Mouse (Mus musculus) heart, embryonic 12.5 days (tissue): ENCODE data around the gene Prr14. TPM values are rescaled to one million over a fixed set of nuclear protein-coding genes. Genes with fewer than 3 reads are reported as not detected.
"Not testable (repeated sequence)": the region's sequence is repeated elsewhere in the genome, so short reads cannot be mapped to it uniquely, and the experiment has no call there.

ENCODE experiments used
- ATAC-seq: fragments of 200-750 bp; cut with Nextera tagmentation; 2 replicates; pipeline ENCODE4 v1.8.0; 2017; ENCODE audit warnings: moderate TSS enrichment, moderate library complexity; ENCODE audit not compliant: insufficient number of reproducible peaks, low FRiP score
- H3K27ac ChIP-seq: fragments of 300-500 bp; sonication (generic); 2 replicates; pipeline ENCODE4 v1.5.1; 2016; ENCODE audit warnings: mild to moderate bottlenecking, moderate library complexity; ENCODE audit not compliant: poor library complexity, severe bottlenecking
- H3K27me3 ChIP-seq: fragments of 300-500 bp; sonication (generic); replicated peaks from 2 replicates; pipeline ENCODE4 v1.6.1; 2016; ENCODE audit warnings: mild to moderate bottlenecking, moderate library complexity
- H3K36me3 ChIP-seq: fragments of 300-500 bp; sonication (generic); 2 replicates; pipeline ENCODE4 v1.6.1; 2016; ENCODE audit warnings: mild to moderate bottlenecking, moderate library complexity
- H3K4me1 ChIP-seq: fragments of 300-500 bp; sonication (generic); replicated peaks from 2 replicates; pipeline ENCODE4 v1.6.1; 2016; ENCODE audit warnings: mild to moderate bottlenecking
- H3K4me2 ChIP-seq: fragments of 300-500 bp; sonication (generic); 2 replicates; pipeline ENCODE4 v1.6.1; 2016; ENCODE audit warnings: mild to moderate bottlenecking, moderate library complexity
- H3K4me3 ChIP-seq: fragments of 300-500 bp; sonication (generic); 2 replicates; pipeline ENCODE4 v1.5.1; 2016; ENCODE audit warnings: mild to moderate bottlenecking
- H3K9ac ChIP-seq: fragments of 300-500 bp; sonication (generic); 2 replicates; pipeline ENCODE4 v1.6.1; 2016; ENCODE audit warnings: mild to moderate bottlenecking, moderate library complexity
- H3K9me3 ChIP-seq: fragments of 300-500 bp; sonication (generic); replicated peaks from 2 replicates; pipeline ENCODE4 v1.6.1; 2016; ENCODE audit warnings: mild to moderate bottlenecking, moderate library complexity
- WGBS: fragments of 180-500 bp; shearing (Covaris S2); methylation state at CpG from one replicate; pipeline ENCODE4 v1.1.7; 2016; 5-methylcytosine and 5-hydroxymethylcytosine counted together
- polyA plus RNA-seq: library from polyadenylated mRNA; unstranded; fragments of >200 nt; fragmentation: Nextera tagmentation; extraction: Ambion mirVana; gene quantifications from 2 replicates; pipeline ENCODE4 v1.2.1, GENCODE M21; 2016

The Prr14 gene
- polyA plus RNA-seq, 1 experiment from 2014 or later, result 33.8 TPM

DNA sequence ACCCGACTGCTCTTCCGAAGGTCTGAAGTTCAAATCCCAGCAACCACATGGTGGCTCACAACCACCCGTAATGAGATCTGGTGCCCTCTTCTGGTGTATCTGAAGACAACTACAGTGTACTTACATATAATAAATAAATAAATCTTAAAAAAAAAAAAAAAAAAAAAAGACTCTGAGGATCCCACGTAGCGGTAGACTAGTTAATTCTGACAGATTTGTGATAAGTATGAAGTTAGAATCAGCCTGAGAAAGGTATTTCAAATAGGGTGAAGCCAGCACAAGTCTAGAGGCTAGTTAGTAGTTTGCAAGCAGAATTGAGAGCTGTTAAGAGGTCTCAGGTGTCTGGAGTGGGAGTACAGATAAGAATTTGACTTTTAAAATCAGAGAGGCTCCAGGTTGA lies 29.0 kb downstream of the Prr14 start:
- 89% methylated on average over 5 of the region's 5 CpGs for WGBS
- not testable (repeated sequence) for H3K4me3 ChIP-seq, H3K4me1 ChIP-seq, H3K9me3 ChIP-seq, H3K9ac ChIP-seq, H3K27me3 ChIP-seq, H3K4me2 ChIP-seq, ATAC-seq, H3K27ac ChIP-seq
- H3K36me3 ChIP-seq, result peaks cover 91% of the 10 kb centered on the region

DNA sequence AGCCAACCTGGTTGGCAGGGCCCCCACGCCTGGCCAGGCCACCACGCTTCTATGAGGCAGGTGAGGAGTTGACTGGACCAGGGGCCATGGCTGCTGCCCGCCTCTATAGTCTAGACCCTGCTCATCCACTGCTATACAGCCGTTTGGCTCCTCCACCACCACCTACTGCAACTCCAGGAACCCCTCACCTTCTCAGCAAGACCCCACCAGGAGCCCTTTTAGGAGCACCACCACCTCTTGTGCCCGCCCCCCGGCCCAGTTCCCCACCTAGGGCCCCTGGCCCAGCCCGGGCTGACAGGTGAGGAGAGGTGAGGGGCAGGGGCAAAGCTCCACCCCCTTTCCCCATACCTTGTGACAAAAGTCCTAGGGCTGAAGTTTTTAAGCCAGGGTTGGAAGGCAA lies 30.6 kb downstream of the Prr14 start:
- no peak overlapping the region for H3K4me3 ChIP-seq
- WGBS, result 94% methylated on average over 7 of the region's 7 CpGs

DNA sequence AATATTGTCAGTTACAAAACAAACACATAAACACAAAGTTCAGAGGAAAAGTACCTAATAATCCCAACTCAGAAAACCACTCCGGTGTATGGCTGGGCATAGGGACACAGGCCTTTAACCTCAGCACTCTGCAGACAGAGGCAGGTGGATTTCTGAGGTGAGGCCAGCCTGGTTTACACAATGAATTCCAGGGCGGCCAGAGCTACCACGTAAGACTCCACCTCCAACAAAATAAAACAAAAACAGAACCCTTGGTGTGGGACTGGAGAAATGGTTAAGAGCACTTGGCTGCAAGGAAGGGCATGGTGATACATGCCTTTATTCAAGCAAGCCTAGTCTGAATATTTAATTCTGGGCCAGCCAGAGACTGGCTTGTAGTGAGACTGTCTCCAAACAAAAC lies 32.4 kb downstream of the Prr14 start:
- H3K9me3 ChIP-seq, result no peaks in the 10 kb centered on the region

More for the DNA sequence above, 30.6 kb downstream of the Prr14 start:
- no peak for ATAC-seq
- H3K36me3 ChIP-seq, result peaks cover 78% of the 10 kb centered on the region
- H3K9ac ChIP-seq, result no peak overlapping the region
- H3K4me1 ChIP-seq, result 0 out of 2 replicates have a peak, but pooled peaks cover 6% of the 10 kb centered on the region
- no peaks in the 10 kb centered on the region for H3K9me3 ChIP-seq
- H3K27me3 ChIP-seq, result no peaks in the 10 kb centered on the region
- no peak overlapping the region for H3K4me2 ChIP-seq
- no peak overlapping the region for H3K27ac ChIP-seq

GRCm38 (mm10) chr7:127494648-127495047 lies 35.2 kb downstream of the Prr14 start:
- no peak for ATAC-seq
- no peaks in the 10 kb centered on the region for H3K9me3 ChIP-seq
- no peak overlapping the region for H3K27ac ChIP-seq
- H3K4me1 ChIP-seq, result 0 out of 2 replicates have a peak, but pooled peaks cover 6% of the 10 kb centered on the region
- no peaks in the 10 kb centered on the region for H3K27me3 ChIP-seq
- H3K36me3 ChIP-seq, result peaks cover 34% of the 10 kb centered on the region
- H3K9ac ChIP-seq, result no peak overlapping the region
- no peak overlapping the region for H3K4me2 ChIP-seq
- H3K4me3 ChIP-seq, result no peak overlapping the region

More for the DNA sequence above, 32.4 kb downstream of the Prr14 start:
- no peak overlapping the region for H3K9ac ChIP-seq
- no peak overlapping the region for H3K27ac ChIP-seq
- 87% methylated on average over 3 of the region's 3 CpGs for WGBS
- 0 out of 2 replicates have a peak, but pooled peaks cover 6% of the 10 kb centered on the region for H3K4me1 ChIP-seq
- no peak overlapping the region for H3K4me3 ChIP-seq
- H3K36me3 ChIP-seq, result peaks cover 60% of the 10 kb centered on the region
- H3K27me3 ChIP-seq, result no peaks in the 10 kb centered on the region
- no peak for ATAC-seq
- H3K4me2 ChIP-seq, result no peak overlapping the region

GRCm38 (mm10) chr7:127497382-127497781 lies 38.0 kb downstream of the Prr14 start:
- no peak overlapping the region for H3K4me3 ChIP-seq
- no peaks in the 10 kb centered on the region for H3K9me3 ChIP-seq
- 0 out of 2 replicates have a peak, but pooled peaks cover 6% of the 10 kb centered on the region for H3K4me1 ChIP-seq
- 90% methylated on average over 2 of the region's 2 CpGs for WGBS
- H3K36me3 ChIP-seq, result peaks cover 7% of the 10 kb centered on the region
- H3K27ac ChIP-seq, result no peak overlapping the region
- H3K9ac ChIP-seq, result no peak overlapping the region
- no peak for ATAC-seq
- H3K4me2 ChIP-seq, result no peak overlapping the region
- H3K27me3 ChIP-seq, result no peaks in the 10 kb centered on the region

GRCm38 (mm10) chr7:127498407-127498806 lies 39.0 kb downstream of the Prr14 start:
- H3K4me2 ChIP-seq, result no peak overlapping the region
- no peak overlapping the region for H3K4me3 ChIP-seq
- 0 out of 2 replicates have a peak, but pooled peaks cover 6% of the 10 kb centered on the region for H3K4me1 ChIP-seq
- H3K9ac ChIP-seq, result no peak overlapping the region
- WGBS, result 39% methylated on average over 3 of the region's 3 CpGs
- H3K36me3 ChIP-seq, result no peaks in the 10 kb centered on the region
- no peak for ATAC-seq
- H3K27me3 ChIP-seq, result no peaks in the 10 kb centered on the region
- no peaks in the 10 kb centered on the region for H3K9me3 ChIP-seq
- no peak overlapping the region for H3K27ac ChIP-seq

GRCm38 (mm10) chr7:127508291-127508690 lies 48.9 kb downstream of the Prr14 start:
- H3K27ac ChIP-seq, result no peak overlapping the region
- H3K9me3 ChIP-seq, result no peaks in the 10 kb centered on the region; the same call in 1 of the 2 replicates
- WGBS, result 95% methylated on average over 3 of the region's 3 CpGs
- no peak overlapping the region for H3K4me3 ChIP-seq
- no peak overlapping the region for H3K4me2 ChIP-seq
- H3K36me3 ChIP-seq, result no peaks in the 10 kb centered on the region
- H3K9ac ChIP-seq, result no peak overlapping the region
- H3K4me1 ChIP-seq, result peaks cover 4% of the 10 kb centered on the region; the same call in 1 of the 2 replicates
- ATAC-seq, result no peak
- no peaks in the 10 kb centered on the region for H3K27me3 ChIP-seq

DNA sequence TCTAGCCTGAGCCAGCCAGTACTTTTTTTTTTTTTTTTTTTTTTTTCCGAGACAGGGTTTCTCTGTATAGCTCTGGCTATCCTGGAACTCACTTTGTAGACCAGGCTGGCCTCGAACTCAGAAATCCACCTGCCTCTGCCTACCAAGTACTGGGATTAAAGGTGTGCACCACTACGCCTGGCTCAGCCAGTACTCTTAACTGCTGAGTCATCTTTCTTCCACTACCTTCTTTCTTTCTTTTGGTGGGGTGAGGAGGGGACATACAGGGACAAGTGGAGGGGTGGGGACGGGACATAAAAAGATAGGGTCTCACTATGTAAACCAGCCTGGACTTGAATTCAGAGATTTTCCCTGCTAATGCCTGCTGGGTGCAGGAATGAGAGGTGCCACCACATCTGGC lies 50.4 kb downstream of the Prr14 start:
- H3K4me1 ChIP-seq, result peaks cover 14% of the 10 kb centered on the region
- H3K9ac ChIP-seq, H3K4me2 ChIP-seq, H3K9me3 ChIP-seq, H3K36me3 ChIP-seq, ATAC-seq, H3K27me3 ChIP-seq, H3K27ac ChIP-seq, H3K4me3 ChIP-seq: not testable (repeated sequence)
- 84% methylated on average over 4 of the region's 4 CpGs for WGBS

- Histone ChIP-seq H3K27me3 (no peaks in the 10 kb centered on the region), H3K9me3 (no peaks in the 10 kb centered on the region; the same call in 1 of the 2 replicates), H3K27ac (peak overlapping the region; percentile 98), H3K9ac (peak overlapping the region; percentile 89; the same call in 1 of the 2 replicates), H3K4me1 (peaks cover 17% of the 10 kb centered on the region), H3K4me3 (peak overlapping the region; percentile 84), H3K4me2 (peak overlapping the region; percentile 64), H3K36me3 (peaks cover 18% of the 10 kb centered on the region)
- no peak for ATAC-seq
- WGBS, result 44% methylated on average over 8 of the region's 8 CpGs
Observed at GRCm38 (mm10) chr7:127511241-127511640, 51.8 kb downstream of the Prr14 start.

- Histone ChIP-seq H3K27ac (peak within 1 kb of the TSS; percentile 98), H3K36me3 (peaks cover 23% of the 10 kb centered on the region), H3K9me3 (no peaks in the 10 kb centered on the region; the same call in 1 of the 2 replicates), H3K27me3 (no peaks in the 10 kb centered on the region), H3K9ac (peak within 1 kb of the TSS; percentile 89), H3K4me3 (peak within 1 kb of the TSS; percentile 84), H3K4me2 (peak within 1 kb of the TSS; percentile 64), H3K4me1 (peaks cover 17% of the 10 kb centered on the region)
- WGBS, result 0% methylated on average over 37 of the region's 37 CpGs
- peak; percentile 97 for ATAC-seq
Observed at GRCm38 (mm10) chr7:127511808-127512230, 52.4 kb downstream of the Prr14 start, which contains the start of gene Srcap. Gene Srcap, plus strand, starts transcription at chr7:127511983.

GRCm38 (mm10) chr7:127512231-127513015 lies 53.0 kb downstream of the Prr14 start:
- H3K9ac ChIP-seq, result peak overlapping the region; percentile 89
- no peaks in the 10 kb centered on the region; the same call in 1 of the 2 replicates for H3K9me3 ChIP-seq
- H3K4me1 ChIP-seq, result peaks cover 17% of the 10 kb centered on the region
- peak overlapping the region; percentile 64 for H3K4me2 ChIP-seq
- peak; percentile 91 for ATAC-seq
- H3K27ac ChIP-seq, result peak overlapping the region; percentile 98
- H3K4me3 ChIP-seq, result peak overlapping the region; percentile 84
- under 1% methylated on average over 64 of the region's 93 CpGs for whole genome bisulfite sequencing
- peaks cover 29% of the 10 kb centered on the region for H3K36me3 ChIP-seq
- no peaks in the 10 kb centered on the region for H3K27me3 ChIP-seq
